Mouse (Mus musculus) embryo, embryonic 10.5 days (tissue): ENCODE results near the gene Vmac.

Source experiments
- DNase-seq: peaks from one replicate; pipeline ENCODE4 v3.0.0-alpha.2; 2015; ENCODE audit warnings: low spot score

Vmac gene

DNA sequence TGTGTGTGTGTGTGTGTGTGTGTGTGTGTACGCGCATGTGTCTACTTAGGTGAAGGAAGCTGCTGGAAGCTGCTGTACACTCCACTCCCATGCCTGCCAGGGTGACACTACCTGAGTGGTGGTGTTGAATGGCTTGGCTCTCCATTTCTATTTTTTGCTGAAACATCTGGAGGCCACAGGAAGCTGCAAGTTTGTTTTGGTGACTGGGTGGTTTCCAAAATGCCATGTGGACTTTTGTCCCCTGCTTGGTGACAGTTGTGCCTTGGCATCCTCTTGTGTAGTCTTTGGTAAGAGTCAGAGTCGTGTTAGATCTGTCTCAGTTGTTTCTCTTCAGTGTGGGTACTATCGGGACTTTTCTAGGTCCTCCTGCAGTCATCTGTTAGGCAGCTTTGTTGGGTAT lies 31.0 kb downstream of the Vmac start:
- DNase-seq: no peak

DNA sequence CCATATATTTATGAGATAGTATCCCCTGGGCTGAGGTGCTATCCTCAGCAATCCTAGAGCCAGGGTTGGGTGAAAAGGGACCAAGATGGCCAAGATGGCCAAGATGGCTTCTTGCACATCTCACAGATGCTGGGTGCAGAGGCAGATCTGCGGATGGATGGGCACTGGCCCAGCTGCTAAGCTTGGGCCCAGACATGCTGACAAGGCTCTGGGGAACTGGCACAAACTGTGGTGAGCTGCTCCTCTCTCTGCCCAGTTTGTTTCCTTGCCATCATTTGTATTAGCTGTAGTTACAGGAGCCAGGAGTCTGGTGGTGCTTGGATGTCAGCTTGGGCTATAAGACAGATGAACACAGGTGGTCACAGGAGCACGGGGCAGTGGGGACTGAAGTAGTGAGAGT lies 33.2 kb downstream of the Vmac start:
- no peak for DNase-seq

DNA sequence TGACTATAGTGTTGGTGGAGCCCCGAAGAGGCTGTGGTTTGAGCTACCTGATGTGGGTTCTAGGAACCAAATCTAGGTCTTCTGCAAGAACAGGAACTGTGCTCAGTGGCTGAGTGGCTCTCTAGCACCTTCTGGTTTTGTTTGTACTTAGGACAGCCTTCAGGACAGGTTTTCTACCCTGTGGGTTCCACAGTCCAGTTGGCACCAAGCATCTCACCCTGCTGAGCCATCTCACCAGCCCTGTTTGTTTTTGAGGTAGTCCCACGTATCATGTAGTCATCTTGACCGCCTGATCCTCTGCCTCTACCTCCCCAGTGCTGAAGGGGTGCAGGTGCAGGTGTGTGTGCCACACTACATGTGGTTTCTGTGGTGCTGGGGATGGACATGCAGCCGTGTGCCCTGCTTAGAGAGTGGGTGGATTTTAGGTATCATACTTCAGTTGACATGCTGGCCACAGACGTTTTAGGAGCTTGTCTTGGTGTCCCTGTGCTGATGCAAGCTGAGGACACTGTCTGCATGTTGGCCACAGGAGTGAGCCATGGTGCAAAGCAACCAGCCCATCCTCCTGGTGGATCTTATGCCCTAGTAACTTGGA lies 34.2 kb downstream of the Vmac start:
- no peak for DNase-seq

DNA sequence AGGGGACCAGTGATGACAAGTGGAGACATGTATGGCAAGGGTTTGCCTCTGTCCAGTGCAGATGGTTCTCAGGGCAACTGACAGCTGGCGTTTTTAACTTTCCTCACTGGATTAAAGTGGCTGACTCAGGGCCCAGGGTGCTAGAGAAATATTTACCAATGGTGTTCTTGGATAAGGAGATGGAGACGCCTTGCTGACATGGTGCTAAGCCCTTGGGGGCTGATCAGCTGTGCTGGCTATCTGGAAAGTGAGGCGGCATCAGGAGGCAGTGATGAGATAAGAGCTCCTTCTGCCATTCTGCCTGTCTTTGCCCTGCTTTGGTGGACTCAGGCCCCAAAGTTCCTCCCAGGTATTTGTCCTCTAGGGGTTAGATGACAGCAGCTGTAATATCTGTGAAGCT lies 34.9 kb downstream of the Vmac start:
- DNase-seq: no peak

DNA sequence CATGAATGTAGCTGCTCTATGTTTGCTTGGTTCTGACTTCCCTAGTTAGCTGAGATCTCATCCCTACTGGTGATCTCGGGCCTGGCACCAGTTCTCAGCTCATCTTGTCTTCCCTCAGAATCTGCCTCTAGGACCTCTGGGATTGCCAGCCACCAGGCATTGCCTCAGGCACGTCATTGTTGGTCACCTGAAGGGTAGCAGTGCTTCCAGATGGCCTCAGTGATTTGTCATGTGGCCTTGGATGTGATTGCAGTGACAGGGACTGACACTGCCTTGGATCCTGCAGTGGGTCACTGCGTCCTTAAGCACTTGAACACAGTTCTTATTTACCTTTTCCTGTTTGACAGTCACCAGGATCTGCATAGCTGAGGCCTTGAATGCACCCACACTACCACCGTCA lies 36.0 kb downstream of the Vmac start:
- DNase-seq: no peak

DNA sequence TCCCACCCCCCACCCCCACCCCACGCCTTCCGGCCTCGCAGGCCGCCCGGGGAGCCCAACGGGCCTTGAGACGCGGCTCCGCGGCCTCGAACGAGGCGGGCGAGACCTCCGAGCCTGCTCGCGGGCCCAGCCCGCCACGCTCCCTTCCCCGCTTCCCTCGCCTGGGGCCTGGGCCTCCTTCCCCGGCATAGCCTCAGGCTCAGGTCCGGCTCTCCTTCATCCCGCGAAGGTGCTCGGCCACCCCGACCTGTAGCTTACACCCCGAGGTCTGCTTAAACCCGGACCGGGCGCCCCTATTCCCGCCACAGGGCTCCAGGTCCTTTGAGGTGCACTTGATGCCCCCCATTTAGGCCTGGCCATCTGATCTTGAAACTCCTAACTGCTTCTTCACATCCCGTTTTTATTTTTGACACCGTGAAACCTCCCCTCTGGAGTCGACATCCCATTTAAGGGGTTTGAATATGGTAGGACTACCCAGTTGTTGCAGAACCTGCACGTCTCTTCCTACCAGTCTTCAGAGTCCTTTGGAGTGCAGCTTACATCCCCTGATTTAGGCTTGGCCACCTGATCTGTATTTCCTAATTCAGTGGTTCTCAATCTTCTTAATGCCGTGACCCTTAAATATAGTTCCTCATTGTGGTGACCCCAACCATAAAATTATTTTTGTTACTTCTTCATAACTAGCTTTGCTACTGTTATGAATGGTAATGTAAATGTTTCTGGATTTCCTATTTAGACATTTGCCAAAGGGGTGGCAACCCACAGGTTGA lies 44.0 kb downstream of the Vmac start:
- DNase-seq: peak; percentile 11

DNA sequence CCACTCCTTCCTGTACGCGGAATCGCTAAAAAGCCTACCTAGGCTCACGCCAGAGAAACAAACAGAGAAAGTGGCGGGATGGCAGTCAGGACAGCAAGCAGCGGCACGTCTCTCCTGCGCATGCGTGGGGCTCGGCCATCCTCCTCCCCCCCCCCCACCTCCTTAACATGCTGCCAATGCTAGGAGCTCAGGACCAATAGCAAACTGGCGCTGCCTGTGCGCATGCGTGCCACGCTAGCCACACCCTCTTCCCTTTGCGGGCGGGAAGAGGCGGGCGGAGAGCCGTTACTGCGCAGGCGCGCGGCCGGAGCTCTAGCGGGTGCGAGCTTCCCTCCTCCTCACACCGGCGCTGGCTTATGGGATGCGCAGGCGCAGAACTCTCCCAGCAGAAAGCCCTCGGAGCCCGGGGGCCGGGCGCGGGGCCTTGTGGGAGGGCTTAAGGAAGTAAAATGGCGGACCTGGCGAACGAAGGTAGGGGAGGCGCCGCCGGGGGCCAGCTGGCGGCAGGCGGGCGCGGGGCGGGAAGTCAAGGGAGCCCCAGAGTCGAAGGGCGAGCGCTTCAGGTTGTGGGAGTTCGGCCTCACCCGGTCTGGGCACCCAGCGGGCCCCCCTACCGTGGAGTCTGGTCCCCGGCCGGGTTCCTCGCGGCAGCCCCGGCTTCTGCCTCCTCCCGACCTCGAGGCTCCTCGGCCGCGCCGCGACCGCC lies 44.7 kb downstream of the Vmac start, which contains the start of gene Ranbp3:
Gene Ranbp3 (plus strand): TSS at position 354 of the 706 bp plus-strand sequence.
- DNase-seq: peak; percentile 99

DNA sequence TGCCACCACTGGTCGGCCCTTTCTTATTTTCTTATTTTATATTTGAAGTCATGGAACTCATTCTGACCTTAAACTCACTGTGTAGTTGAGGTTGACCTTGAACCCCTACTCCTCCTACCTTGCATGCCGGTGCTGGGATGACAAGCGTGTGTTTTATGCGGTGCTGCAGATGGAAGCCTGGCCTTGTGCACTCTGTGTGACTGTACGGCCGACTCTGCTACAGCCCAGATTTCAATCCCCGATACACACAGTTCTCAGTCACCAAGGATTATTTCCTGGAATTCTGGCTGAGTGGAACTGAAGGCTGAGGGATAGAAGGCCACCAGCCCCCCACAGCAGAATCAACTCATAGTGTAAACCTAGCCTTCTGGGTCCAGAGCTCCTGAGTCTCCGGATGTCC lies 48.1 kb downstream of the Vmac start:
- no peak for DNase-seq

DNA sequence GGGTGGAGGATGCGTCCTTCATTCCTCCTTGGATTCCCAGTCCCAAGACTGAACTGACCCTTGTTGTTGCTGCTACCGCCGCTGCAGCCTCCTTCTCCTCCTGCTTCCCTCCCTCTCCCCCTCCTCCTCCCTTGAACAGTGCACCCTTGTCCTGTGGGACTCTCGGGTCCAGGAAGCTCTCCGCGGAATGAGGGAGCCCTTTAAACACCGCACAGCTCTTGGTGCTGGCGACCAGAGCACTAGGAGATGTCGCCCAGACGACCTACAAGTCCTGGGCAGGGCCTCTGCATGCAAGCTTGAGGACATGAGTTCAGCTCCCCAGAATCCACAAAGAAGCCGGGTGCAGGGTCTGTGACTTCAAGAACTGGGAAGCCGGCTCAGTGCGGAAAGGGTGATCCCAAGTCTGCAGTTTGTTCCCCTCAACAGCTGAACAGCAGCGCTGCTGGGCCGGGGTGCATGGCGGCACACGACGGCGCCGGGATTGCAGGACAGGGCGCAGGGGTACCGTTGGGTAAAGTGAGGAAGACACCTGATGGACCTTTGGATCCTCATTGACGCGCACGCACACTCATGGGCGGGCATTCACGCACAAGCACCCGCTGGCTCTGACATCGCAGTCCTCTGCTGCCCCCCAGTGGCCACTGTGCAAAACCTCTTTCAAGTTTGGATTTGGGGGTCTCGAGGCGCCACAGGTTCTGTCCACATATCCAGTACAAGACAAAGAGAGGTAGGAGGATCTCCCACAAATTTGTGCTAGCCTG lies 49.3 kb downstream of the Vmac start:
- peak; percentile 93 for DNase-seq

DNA sequence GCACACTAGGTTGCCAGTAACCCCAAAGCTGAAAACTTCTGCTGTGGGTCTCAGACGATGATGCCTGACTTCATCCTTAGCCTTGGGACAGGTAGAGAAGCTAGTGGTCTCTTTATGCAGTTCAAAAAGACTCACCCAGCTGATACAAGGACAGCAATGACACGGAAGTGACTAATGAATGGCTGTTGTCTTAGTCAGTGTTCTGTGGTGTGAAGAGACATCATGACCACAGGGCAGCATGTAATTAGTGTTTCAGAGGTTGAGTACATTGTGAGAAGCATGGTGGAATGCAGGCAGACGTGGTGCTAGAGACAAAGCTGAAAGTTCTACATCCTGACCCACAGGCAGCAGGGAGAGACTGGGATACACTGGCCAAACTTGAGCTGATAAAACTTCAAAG lies 50.2 kb downstream of the Vmac start:
- no peak for DNase-seq

DNA sequence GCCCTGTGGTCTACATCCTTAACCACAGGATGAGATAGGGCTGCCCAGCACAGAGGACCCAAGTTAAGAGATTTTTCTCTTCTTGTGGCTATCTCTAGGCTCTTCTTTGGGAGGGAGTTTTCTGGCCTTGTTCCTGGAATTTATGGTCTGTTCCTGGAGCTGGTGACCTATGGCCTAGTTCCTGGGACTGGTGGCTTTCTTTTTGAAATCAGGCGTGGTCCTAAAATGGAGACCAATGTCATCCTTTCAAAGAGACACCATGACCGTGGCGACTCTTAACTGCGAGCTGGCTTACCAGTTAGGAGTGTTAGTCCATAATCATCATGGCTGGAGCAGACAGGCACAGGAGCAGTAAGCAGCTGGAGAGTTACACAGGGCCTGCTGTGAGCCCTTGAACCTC lies 51.4 kb downstream of the Vmac start:
- no peak for DNase-seq

DNA sequence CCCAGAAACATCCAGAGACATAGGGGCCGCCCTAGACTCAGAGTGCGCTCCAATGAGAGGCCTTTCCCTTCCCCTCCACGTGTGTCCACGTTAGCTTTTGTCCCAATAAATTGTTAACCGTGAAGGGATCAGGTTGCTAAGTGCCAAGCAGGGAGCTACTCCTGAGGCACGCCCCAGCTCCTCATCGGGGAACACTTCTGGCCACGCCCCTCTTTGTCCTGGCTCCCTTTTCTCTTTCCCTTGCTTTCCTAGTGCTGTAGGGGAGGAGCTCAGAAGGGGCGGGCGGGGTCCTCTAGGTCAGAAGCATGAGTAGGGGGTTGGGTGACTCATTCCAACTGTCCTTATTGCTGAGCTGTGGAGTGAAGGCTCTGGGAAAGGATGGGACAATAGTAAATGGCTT lies 53.5 kb downstream of the Vmac start:
- DNase-seq: peak; percentile 82
